Mouse (Mus musculus) erythroblast, embryonic 14.5 days (primary cell): ENCODE data around the gene Arhgap45.

Source experiments
- GATA1 ChIP-seq: IDR thresholded peaks from 2 replicates; pipeline ENCODE4 v1.6.1; 2012; ENCODE audit warnings: low read length, inconsistent platforms, mixed read lengths
- TAL1 ChIP-seq: IDR thresholded peaks from 3 replicates; pipeline ENCODE4 v1.6.1; 2012; ENCODE audit warnings: low read length, inconsistent platforms, mixed read lengths

DNA sequence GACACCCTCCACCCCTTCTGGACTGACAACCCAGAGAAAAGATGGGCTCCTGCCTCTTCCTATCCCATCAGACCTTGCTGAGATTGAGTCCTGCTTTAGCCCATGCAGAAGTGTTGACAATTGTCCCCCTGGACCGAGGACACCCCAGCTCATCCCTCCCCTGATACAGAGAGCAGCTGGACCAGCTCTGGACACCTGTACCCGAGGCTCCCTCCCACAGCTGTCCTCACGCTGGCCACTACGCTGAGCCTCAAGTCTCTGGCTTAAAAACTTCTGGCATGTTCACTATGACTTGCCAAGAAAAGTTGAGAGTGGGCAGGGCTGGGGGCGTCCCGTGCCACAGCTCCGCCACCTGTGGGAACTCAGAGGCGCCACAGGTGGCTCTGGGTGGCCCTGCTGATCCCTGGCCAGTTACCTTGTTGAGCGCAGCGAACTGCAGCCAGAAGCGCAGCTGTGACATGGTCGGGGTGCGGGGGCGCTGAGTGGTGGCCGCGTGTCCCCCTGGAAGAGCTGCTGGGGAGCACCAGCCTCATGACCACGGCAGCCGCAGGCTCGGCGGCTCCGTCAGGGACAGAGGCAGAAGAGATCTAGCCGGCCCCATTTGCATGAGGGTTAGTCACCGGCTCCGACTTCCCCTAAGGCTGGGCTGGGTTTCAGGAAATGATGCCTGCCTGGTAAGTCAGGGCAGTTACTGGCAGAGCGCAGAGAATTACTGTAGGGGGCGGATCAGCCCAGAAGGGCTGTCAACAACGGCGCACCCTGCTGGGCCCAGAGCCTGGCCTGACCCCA is 58.6 kb downstream of the Arhgap45 start:
- TF ChIP-seq GATA1 (no peak), TAL1 (no peak)
